Mouse (Mus musculus) testis, adult 2 months (tissue): ENCODE measurements around the gene Zfp810.

Source experiments
- CTCF ChIP-seq: fragments of 200-500 bp; IDR thresholded peaks from 2 replicates; pipeline ENCODE4 v1.5.1; 2012; ENCODE audit warnings: low read depth, mild to moderate bottlenecking, inconsistent platforms, low read length, moderate library complexity; ENCODE audit not compliant: control insufficient read depth, insufficient read depth, insufficient replicate concordance
- POLR2A ChIP-seq: fragments of 200-500 bp; IDR thresholded peaks from 2 replicates; pipeline ENCODE4 v1.6.1; 2012; ENCODE audit warnings: low read depth, mild to moderate bottlenecking, inconsistent platforms, low read length, moderate library complexity; ENCODE audit not compliant: control insufficient read depth

DNA sequence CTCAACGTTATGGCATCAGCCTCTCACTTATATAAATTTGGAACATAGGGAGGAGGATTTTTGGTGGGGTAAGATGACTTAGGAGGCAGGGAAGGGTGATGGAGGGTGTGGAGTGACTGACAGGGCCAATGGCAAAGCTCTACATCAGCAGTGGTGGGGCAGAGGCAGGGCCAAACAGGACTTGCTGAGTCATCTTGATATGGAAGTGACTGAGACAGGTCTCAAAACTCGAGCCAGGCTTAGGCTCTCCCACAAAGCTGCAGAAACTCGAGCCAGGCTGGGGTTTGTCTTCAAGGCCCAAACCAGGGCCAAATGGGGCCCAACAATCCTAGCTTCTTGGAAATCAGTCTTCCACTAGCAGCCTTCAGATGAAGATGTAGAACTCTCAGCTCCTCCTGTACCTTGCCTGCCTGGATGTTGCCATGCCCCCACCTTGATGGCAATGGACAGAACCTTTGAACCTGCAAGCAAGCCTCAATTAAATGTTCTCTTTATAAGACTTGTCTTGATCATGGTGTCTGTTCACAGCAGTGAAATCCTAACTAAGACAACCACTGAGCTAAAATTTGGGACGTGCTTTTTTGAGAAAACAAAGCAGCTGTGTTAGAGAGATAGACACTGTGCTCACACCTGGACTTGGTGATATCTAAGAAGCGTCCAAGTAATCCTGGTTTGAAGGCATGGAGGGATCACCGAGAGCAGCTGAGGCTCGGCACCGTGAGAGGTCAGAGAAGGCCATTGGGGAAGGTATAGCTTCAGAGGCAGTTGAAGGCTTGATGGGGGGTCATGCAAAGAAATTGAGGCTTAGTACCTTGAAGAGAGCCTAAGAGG is 15.1 kb upstream of the Zfp810 start:
- no peak for TF ChIP-seq CTCF
- no peak for TF ChIP-seq POLR2A
